Mouse (Mus musculus) splenic B cell, adult 2 months (primary cell): ENCODE data around the gene Sacm1l.
A peak's percentile ranks its signal among the peaks of the same experiment; 100 is the strongest.

Source experiments
- DNase-seq: peaks from one replicate; pipeline ENCODE4 v3.0.0-alpha.2; 2011; ENCODE audit warnings: low read depth, low spot score
- H3K27me3 ChIP-seq: 2 replicates; pipeline ENCODE4 v1.6.1; 2012; ENCODE audit warnings: mild to moderate bottlenecking, low read length, moderate library complexity, mixed read lengths; ENCODE audit not compliant: control insufficient read depth, poor library complexity, insufficient read depth, severe bottlenecking
- H3K36me3 ChIP-seq: 2 replicates; pipeline ENCODE4 v1.6.1; 2012; ENCODE audit warnings: mild to moderate bottlenecking, low read length, moderate library complexity, mixed read lengths; ENCODE audit not compliant: control insufficient read depth, poor library complexity, insufficient read depth, severe bottlenecking

Gene Sacm1l

DNA sequence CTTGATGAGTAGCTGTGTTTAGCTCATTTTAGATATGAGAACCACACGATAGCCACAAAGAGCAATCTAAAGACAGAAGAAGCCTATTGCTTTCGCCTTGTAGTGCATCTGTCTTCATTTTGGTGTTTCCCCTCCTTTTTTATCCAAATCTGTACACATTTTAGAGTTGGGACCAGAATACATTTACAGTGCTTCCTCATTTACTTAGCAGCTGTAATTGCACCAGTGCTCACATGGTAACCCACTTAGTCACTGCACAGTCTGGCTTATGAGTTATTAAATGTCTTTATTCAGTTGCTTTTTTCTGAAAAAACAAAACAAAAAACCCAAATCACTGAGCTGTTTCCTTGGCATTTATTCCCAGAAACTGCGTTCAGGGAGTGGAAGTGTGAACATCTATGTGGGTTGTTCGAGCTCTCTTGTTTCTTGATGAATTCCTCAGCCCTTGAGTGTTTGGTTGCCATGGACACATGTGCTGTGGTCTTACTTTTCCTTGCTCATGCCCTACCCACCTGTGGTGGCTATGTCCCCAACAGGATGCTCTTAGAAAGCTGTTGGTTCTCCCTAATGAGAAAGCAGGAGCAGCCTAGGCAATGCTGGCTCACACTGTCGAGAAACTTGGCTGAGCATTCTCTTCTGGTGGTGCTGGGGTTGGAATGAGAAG lies 26.3 kb upstream of the Sacm1l start:
- peak; percentile 58 for DNase-seq
- H3K27me3 ChIP-seq: no peaks in the 10 kb centered on the region
- H3K36me3 ChIP-seq: peaks cover 5% of the 10 kb centered on the region; the same call in 1 of the 2 replicates

DNA sequence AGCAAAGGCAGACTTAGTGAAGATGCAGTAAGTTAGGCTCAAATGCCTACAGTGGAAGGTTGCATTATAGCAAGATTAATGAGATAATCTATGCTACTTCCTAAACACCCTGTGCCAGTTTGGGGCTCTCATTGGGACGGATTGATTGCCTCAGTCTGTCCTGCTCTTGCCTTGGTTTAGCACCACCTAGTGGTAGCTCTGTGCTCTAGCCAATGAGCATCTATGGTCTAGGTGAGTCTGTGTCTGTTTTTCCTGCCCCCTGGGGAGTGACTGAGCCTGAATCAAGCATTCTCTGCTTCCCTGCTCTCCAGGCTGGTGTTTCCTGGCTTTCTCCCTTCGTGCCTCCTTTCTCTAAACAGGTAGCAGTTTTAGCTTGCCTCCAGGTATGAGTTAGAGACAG lies 25.2 kb upstream of the Sacm1l start:
- no peaks in the 10 kb centered on the region for H3K27me3 ChIP-seq
- peaks cover 5% of the 10 kb centered on the region; the same call in 1 of the 2 replicates for H3K36me3 ChIP-seq
- peak; percentile 83 for DNase-seq

DNA sequence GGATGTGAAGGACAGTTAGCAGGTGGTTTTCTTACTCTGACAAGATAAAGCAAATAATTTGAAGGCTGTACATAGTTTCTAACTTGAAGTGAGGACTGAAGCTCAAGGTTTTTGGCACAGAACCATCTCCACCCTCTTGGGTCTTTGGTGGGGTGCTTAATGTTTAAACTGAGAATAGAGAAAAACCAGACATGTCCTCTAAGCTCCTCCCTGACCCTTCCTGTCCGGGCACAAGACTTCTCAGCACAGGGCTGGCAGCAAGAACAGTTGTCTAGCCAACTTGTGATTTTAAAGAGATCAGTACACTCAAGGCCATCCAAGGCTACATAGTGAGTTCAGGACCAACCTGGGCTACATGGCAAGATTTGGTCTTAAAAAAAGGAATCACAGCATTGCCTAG lies 24.0 kb upstream of the Sacm1l start:
- H3K27me3 ChIP-seq: no peaks in the 10 kb centered on the region
- no peak for DNase-seq
- H3K36me3 ChIP-seq: peaks cover 5% of the 10 kb centered on the region; the same call in 1 of the 2 replicates

DNA sequence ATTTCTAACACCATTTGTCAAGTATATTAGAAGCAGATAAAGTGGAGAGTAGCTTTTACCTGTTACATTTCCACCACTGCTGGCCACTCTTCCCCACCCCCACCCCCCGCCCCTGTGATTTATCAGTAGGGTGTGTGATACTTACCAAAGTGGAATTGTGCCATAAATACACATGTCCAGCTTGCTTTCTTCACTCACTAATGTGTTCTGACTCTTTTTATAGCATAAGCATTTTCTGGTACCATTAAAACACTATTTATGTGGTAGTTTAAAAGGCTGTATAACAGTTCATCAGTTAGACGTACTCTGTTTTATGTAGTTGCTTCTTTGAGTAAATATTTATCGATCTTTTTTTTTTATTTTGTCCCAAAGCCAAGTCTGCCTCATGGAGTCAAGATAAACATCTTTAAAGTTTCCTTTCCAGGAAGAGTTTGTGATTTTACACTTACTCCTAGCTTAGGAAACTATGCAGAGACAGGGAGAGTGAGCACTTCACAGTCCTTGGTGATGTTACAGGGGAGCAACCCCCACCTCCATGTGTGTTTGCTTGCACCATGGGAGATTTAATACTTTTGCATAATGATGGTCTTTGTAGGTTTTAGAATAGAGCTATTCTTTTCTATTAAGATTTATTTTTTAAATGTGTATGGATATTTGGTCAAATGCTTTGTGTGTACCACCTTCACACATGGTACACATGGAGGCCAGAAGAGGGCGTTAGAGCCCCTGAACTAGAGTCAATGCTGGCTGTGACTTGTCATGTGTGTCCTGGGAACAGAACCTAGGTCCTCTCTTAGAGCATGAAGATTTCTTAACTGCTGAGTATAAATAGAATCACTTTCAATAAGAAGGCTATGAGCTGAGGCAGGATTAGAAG lies 23.1 kb upstream of the Sacm1l start:
- H3K27me3 ChIP-seq: no peaks in the 10 kb centered on the region
- no peak for DNase-seq

DNA sequence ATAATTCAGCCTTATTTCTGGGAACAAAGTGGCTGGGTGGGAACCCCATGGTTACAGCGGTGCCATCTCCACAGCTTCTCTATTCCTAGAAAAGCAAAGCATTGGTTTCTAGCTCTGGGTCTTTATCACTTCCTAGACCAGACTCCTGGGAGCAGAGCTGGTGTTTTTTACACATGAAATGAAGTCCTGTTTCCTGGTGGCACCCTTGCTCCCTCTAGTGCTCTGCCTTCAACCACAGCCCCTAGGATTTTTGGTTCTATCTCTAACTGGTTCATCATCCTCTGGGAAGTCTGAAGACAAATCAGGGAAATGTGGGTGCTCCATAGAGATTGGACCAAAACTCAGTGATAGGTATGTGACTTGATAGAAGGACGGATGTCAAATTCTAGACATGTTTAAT lies 22.2 kb upstream of the Sacm1l start:
- H3K27me3 ChIP-seq: no peaks in the 10 kb centered on the region
- no peak for DNase-seq
- H3K36me3 ChIP-seq: peaks cover 10% of the 10 kb centered on the region

More for the DNA sequence above, 23.1 kb upstream of the Sacm1l start:
- H3K36me3 ChIP-seq: peaks cover 6% of the 10 kb centered on the region

DNA sequence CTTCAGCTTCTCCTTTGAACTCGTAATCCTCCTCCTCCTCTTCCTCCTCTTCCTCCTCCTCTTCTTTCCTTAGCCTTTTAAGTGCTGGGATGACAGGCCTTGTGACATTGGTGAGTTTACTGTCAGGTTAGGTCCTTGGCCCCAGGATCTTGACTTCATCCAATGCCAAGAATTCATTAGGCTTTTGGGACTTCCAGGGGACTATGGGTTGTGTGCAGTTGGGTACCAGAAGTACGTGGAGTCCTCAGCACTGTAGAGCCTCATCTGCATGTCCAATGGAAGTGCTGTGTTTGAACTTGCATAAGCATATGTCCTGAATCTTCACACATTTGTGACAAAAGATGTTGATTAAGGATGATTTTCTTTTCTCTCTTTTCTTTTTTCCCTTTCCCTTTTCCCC lies 20.6 kb upstream of the Sacm1l start:
- DNase-seq: no peak
- Histone ChIP-seq H3K36me3 (peaks cover 10% of the 10 kb centered on the region), H3K27me3 (no peaks in the 10 kb centered on the region)

DNA sequence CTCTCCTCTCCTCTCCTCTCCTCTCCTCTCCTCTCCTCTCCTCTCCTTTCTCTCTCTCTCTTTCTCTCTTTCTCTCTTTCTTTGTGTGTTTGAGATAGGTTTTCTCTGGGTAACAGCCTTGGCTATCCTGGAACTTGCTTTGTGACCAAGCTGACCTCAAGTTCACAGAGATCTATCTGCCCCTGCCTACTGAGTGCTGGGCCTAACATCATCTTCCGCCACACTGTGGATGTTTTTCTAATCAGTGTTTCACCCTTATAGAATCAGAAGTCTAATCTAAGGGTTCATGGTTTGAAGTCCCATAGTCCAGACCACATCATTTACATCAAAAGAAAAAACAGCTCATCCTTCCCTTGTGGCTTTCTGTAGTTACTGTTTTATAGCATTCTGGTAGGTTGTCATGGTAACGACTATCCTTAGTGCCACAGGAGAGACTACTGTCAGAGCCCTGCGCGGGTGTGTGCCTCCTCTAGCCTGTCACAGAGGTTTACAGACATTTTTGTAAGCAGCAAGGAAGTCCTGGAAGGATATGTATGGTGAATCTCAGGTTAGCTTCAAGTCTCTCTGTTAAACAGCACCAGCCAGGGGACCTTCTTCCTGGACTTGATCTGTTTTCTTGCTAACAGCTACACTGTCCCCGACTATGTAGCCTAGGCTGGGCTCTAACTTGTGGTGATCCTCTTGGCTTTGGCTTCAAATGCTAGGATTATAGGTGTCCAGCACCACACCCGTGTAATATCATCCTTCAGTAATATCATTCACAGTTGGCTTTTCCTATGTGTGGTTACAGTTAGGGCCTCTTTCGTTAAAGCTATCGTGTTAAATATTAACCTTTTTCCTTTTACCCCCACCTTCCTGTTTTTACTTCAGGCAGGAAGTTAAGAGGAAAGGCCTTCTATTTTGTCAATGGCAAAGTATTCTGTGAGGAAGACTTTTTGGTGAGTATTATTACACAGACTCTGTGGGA lies 19.6 kb upstream of the Sacm1l start:
- peak; percentile 91 for DNase-seq

DNA sequence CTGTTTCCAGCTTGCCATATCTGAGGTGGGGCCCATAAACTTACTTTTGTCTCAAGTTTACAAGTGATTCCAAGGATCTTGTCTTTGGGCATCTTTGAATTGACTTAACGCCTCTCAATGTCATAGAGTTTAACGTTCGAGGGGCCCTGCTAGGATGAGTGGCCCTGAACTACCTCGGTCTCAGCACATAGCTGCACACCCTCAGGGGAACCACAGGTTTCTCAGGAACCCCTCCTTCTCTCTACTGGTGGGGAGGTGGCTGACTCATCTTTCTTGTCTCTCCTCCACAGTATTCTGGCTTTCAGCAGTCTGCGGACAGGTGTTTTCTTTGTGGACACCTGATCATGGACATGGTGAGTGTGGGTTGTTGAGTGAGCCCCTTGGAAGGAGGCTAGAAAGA lies 18.6 kb upstream of the Sacm1l start:
- no peak for DNase-seq
- H3K27me3 ChIP-seq: no peaks in the 10 kb centered on the region
- peaks cover 9% of the 10 kb centered on the region for H3K36me3 ChIP-seq

More for the DNA sequence above, 19.6 kb upstream of the Sacm1l start:
- Histone ChIP-seq H3K27me3 (no peaks in the 10 kb centered on the region), H3K36me3 (peaks cover 10% of the 10 kb centered on the region)

DNA sequence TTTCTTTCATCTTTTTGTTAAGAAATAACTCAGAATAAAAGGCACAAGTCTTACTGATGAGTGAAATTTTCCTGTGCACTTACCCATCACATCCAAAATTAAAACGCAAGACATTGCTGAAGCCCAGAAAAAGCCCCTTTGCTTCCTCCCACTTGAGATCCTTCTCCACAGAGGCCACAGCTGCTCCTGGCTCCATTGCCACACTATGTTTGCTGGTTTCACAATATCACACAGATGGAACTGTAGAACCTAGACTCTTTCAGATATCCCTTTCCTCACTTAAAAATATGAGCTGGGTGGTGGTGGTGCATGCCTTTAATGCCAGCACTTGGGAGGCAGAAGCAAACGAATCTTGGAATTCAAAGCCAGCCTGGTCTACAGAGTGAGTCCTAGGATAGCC lies 17.1 kb upstream of the Sacm1l start:
- Histone ChIP-seq H3K36me3 (peaks cover 17% of the 10 kb centered on the region), H3K27me3 (no peaks in the 10 kb centered on the region)
- DNase-seq: no peak

DNA sequence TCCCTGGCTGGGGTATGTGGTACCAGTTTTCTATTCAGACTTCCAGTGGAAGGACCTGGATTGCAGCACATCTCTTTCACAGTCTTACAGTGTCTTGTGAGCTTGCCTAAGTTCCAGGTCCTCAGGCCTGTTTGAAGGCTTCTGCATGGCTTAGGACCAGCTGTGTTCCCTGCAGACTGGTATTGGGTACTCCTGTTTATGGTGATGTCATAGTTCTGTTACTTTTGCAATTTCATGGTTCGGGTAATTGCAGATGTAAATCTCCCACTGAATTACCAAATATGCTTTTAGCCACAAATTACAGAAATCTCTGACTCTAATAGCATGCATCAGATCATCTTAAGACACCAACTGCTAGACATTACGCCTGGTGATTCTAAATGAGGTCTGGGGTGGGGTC lies 14.5 kb upstream of the Sacm1l start:
- DNase-seq: no peak
- Histone ChIP-seq H3K36me3 (peaks cover 24% of the 10 kb centered on the region), H3K27me3 (no peaks in the 10 kb centered on the region)

DNA sequence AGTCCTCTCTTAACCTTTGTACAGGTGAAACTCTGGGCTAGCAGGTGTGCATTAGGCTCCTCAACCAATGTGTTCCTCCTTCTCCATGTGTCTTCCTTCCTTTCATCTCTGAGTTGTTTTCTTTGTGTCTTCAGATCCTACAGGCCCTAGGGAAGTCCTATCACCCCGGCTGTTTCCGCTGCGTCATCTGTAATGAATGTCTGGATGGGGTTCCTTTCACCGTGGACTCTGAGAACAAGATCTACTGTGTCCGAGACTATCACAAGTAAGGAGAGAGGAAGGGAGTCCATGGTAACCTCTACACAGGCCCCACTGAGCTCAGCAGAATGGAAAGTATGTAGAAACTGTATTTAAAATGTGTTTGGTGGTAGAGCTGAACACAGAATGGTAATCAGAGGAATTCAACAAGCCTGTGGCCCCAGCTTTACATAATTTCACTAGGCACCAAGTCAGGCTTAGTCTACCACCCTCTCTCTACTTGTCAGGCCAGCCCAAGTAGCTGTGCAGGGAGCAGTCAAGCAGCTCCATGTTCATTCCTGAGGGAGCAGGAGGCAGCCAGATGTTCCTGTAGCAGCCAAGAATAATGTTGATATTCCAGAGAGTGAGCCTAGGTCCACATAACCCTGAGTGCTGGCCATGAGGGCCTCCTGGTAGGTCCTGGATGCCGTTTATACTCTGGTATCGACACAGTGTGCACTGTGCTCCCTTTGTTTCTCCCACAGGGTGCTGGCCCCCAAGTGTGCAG lies 12.7 kb upstream of the Sacm1l start:
- Histone ChIP-seq H3K27me3 (no peaks in the 10 kb centered on the region), H3K36me3 (peaks cover 24% of the 10 kb centered on the region)
- DNase-seq: no peak

DNA sequence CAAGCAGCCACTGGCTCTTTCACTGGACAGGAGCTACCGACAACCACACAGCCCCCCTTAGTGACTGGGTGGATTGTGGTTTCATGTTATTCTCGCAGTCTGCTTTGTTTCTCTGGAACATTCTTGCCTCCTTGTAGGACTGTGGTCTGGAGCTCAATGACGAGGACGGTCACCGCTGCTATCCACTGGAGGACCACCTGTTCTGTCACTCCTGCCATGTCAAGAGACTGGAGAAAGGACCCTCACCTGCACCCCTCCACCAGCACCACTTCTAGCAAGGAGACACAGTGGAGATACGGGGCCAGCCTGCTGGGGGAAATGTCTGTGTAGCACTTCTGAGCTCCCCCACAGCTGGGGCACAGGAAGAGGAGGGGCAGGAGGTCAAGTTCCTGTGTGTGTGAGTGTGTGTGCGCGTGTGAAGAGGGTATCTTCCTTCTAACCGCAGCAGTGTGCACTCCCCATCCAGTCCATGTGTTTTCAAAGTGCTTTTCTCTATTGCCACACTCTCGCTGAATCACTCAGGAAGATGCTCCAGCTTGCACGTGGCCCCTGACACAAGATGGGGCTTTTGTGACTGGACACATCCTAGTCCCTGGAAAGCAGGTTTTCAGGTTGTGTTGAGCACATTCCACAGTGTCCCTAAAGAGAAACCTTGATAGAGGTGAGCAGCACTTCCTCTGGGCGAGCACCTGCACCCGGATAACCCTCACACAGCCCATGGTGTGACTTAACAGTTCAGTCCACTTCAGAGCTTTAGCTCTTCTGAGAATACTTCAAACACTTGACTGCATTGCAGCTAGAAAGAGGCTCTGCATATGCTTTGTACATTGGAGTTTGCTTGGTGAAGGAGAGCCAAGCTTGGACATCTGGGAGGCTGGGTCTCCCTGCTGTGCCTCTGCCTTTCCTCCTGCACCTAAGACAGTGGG lies 10.3 kb upstream of the Sacm1l start:
- DNase-seq: peak; percentile 52
- Histone ChIP-seq H3K36me3 (peaks cover 20% of the 10 kb centered on the region), H3K27me3 (no peaks in the 10 kb centered on the region)

DNA sequence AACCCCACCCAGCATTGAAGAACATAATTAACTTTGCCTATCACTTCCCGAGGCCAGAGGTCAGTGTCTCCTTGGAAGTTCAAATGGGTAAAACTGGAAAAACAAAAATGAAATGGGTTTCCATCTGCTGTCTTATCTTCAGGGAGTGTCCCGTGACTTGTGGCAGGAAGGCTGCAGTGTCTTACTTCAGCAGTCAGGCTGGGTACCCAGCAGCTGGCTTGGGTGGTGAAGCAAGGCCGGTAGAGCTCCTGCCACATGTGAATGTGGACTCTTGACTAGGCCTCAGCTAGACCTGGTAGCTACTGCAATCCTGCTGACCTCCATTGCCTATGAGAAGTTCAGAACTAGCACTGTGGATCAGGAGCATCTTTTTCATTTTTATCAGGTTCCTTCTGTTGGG lies 8.8 kb upstream of the Sacm1l start:
- Histone ChIP-seq H3K36me3 (peaks cover 18% of the 10 kb centered on the region), H3K27me3 (no peaks in the 10 kb centered on the region)
- DNase-seq: no peak
